In genomic region chr9:49621691-49622090, GRCm38 (mm10) we compare ENCODE assay signal across 23 mouse cellular contexts.
DNase-seq lines count a peak whose midpoint lies in the region; ATAC-seq and TF ChIP-seq lines count a peak whose summit lies in the region.
"Had no signal": no experiment of that assay in that cellular context is flagged by ENCODE, and none has a peak within 500 bp of the region (broad histone marks: within the 10 kb centered on the region; RNA-seq: fewer than 3 reads in every experiment).

No protein-coding gene starts in this region.

- H3K9ac ChIP-seq in midbrain, embryonic 14.5 days (replicated peaks; ENCODE audit: low read length): no peak overlapping the region
- H3K9ac ChIP-seq: heart, embryonic 13.5 days; liver, postnatal 0 days; neural tube, embryonic 13.5 days; stomach, embryonic 15.5 days had no signal

- peak; percentile 16 for DNase-seq in heart, adult 11 months
- DNase-seq in heart, postnatal 25 days (ENCODE audit: low spot score): no peak
- DNase-seq in left cerebral cortex, adult 2 months (ENCODE audit: extremely low spot score in 1 of 2, low spot score in 2 of 2): no peak
- DNase-seq in left cerebral cortex, postnatal 4 days: no peak
- peak; percentile 63 for DNase-seq in brain, embryonic 14.5 days (ENCODE audit: low read depth)
- peak; percentile 37 for DNase-seq in midbrain, embryonic 14.5 days
- DNase-seq in urinary bladder, postnatal 36 days (ENCODE audit: low spot score in 2 of 2): no peak
- DNase-seq in lung, postnatal 10 days: no peak
- DNase-seq: adrenal gland, postnatal 25 days; cerebellum, adult 2 months; cerebellum, postnatal 36 days; gastrocnemius, adult 2 months; heart, postnatal 36 days; kidney, adult 2 months; kidney, postnatal 10 days; liver, postnatal 0 days; lung, postnatal 14 days; thymus, adult 2 months had no signal

- WGBS in midbrain, embryonic 14.5 days: 58% methylated on average over 11 of the region's 11 CpGs

- peaks cover 44% of the 10 kb centered on the region for H3K4me1 ChIP-seq in midbrain, embryonic 14.5 days (ENCODE audit: control insufficient read depth, insufficient read depth, low read length)
- H3K4me1 ChIP-seq: stomach, embryonic 15.5 days had no signal

- no peak overlapping the region for H3K4me3 ChIP-seq in left cerebral cortex, adult 2 months
- no peak overlapping the region for H3K4me3 ChIP-seq in midbrain, embryonic 14.5 days (replicated peaks; ENCODE audit: low read depth, low read length)
- H3K4me3 ChIP-seq: gastrocnemius, adult 2 months; heart, embryonic 13.5 days; neural tube, embryonic 13.5 days; stomach, embryonic 15.5 days had no signal

- TF ChIP-seq CTCF in left cerebral cortex, adult 2 months (IDR thresholded peaks at IDR 0.05): no peak
- TF ChIP-seq CTCF in brain, embryonic 14.5 days (IDR thresholded peaks at IDR 0.05; ENCODE audit: borderline replicate concordance, extremely low read depth, insufficient read depth, insufficient read length): no peak

- intact Hi-C loops in heart, postnatal 25 days (cut with DNase I): no loop called here
- intact Hi-C loops in left cerebral cortex, adult 2 months (cut with DNase I): loop anchor here (5.0 kb wide), 1 partner anchor 36 kb away; no protein-coding TSS in a partner anchor
- intact Hi-C loops in left cerebral cortex, postnatal 4 days (cut with DNase I): no loop called here

- no peaks in the 10 kb centered on the region for H3K36me3 ChIP-seq in midbrain, embryonic 14.5 days (ENCODE audit: control insufficient read depth, insufficient read depth, low read length)
- H3K36me3 ChIP-seq: stomach, embryonic 15.5 days had no signal

- peak overlapping the region; percentile 71 for H3K27ac ChIP-seq in left cerebral cortex, adult 2 months
- H3K27ac ChIP-seq in midbrain, embryonic 14.5 days (replicated peaks; ENCODE audit: low read depth, low read length): peak overlapping the region; percentile 38
- H3K27ac ChIP-seq: gastrocnemius, adult 2 months; heart, embryonic 13.5 days; neural tube, embryonic 13.5 days; stomach, embryonic 15.5 days had no signal

- no peak for ATAC-seq in midbrain, embryonic 14.5 days (ENCODE audit: low FRiP score, low TSS enrichment)
- ATAC-seq: inflammation-experienced regulatory T-cells, adult 6 months; liver, postnatal 0 days had no signal

- H3K9me3 ChIP-seq in midbrain, embryonic 14.5 days (ENCODE audit: control insufficient read depth, low read length): no peaks in the 10 kb centered on the region
- H3K9me3 ChIP-seq: neural tube, embryonic 13.5 days; stomach, embryonic 15.5 days had no signal

- no peaks in the 10 kb centered on the region for H3K27me3 ChIP-seq in midbrain, embryonic 14.5 days (ENCODE audit: control insufficient read depth, insufficient read depth, low read length)
- H3K27me3 ChIP-seq: CH12.LX; heart, embryonic 13.5 days; neural tube, embryonic 13.5 days; stomach, embryonic 15.5 days had no signal

- no peak for TF ChIP-seq POLR2A in brain, embryonic 14.5 days (IDR thresholded peaks at IDR 0.05; ENCODE audit: borderline replicate concordance, extremely low read depth, insufficient read depth, insufficient read length, poor library complexity, severe bottlenecking)

- H3K4me2 ChIP-seq in midbrain, embryonic 14.5 days (ENCODE audit: low read length): no peak overlapping the region
- H3K4me2 ChIP-seq: heart, embryonic 13.5 days; neural tube, embryonic 13.5 days; stomach, embryonic 15.5 days had no signal

Comparison
In these comparisons a context has a peak if more than half of its experiments do, and no peak if none do; other contexts are left out.
1. DNase-seq: peak in heart, adult 11 months (single experiment), brain, embryonic 14.5 days (single experiment) and midbrain, embryonic 14.5 days (single experiment); none in heart, postnatal 25 days (single experiment), left cerebral cortex, adult 2 months (0 of 2), left cerebral cortex, postnatal 4 days (single experiment), urinary bladder, postnatal 36 days (0 of 2) and lung, postnatal 10 days (single experiment).